Mouse (Mus musculus) kidney, postnatal 0 days (tissue): ENCODE results near the gene Kcp. TPM values are rescaled to one million over a fixed set of nuclear protein-coding genes. Genes with fewer than 3 reads are reported as not detected.

ENCODE experiments used
- ATAC-seq: fragments of 200-750 bp; cut with Nextera tagmentation; replicated peaks from 2 replicates; pipeline ENCODE4 v1.8.0; 2017; ENCODE audit warnings: low read depth, moderate number of reproducible peaks, moderate TSS enrichment, moderate library complexity; ENCODE audit not compliant: low FRiP score
- DNase-seq: peaks from one replicate; pipeline ENCODE4 v3.0.0-alpha.2; 2016; ENCODE audit warnings: low spot score
- H3K27ac ChIP-seq: fragments of 300-500 bp; sonication (generic); 2 replicates; pipeline ENCODE4 v1.5.1; 2014; ENCODE audit warnings: mild to moderate bottlenecking
- H3K27me3 ChIP-seq: fragments of 300-500 bp; sonication (generic); 2 replicates; pipeline ENCODE4 v1.6.1; 2014; ENCODE audit warnings: low read length, mixed read lengths; ENCODE audit not compliant: insufficient read depth
- H3K36me3 ChIP-seq: fragments of 300-500 bp; sonication (generic); 2 replicates; pipeline ENCODE4 v1.6.1; 2014; ENCODE audit warnings: low read length, mixed read lengths; ENCODE audit not compliant: insufficient read depth
- H3K4me1 ChIP-seq: fragments of 300-500 bp; sonication (generic); replicated peaks from 2 replicates; pipeline ENCODE4 v1.6.1; 2014; ENCODE audit warnings: antibody characterized with exemption, low read length, mixed read lengths; ENCODE audit not compliant: insufficient read depth
- H3K4me2 ChIP-seq: fragments of 300-500 bp; sonication (generic); 2 replicates; pipeline ENCODE4 v1.6.1; 2014; ENCODE audit warnings: mild to moderate bottlenecking, low read length, moderate library complexity, mixed read lengths
- H3K4me3 ChIP-seq: fragments of 300-500 bp; sonication (generic); replicated peaks from 2 replicates; pipeline ENCODE4 v1.5.1; 2014; ENCODE audit warnings: low read depth, low read length
- H3K9ac ChIP-seq: fragments of 300-500 bp; sonication (generic); 2 replicates; pipeline ENCODE4 v1.6.1; 2014; ENCODE audit warnings: low read depth, low read length
- H3K9me3 ChIP-seq: fragments of 300-500 bp; sonication (generic); replicated peaks from 2 replicates; pipeline ENCODE4 v1.6.1; 2016; ENCODE audit warnings: low read length, inconsistent platforms, mixed read lengths
- CTCF ChIP-seq: IDR thresholded peaks from 2 replicates; pipeline ENCODE4 v1.5.1; 2016; ENCODE audit warnings: antibody characterized with exemption, low read depth, mild to moderate bottlenecking, moderate library complexity
- WGBS: fragments of 180-500 bp; shearing (Covaris S2); extraction: QIAGEN DNeasy Blood & Tissue Kit; methylation state at CpG from one replicate; pipeline ENCODE4 v1.1.7; 2014; 5-methylcytosine and 5-hydroxymethylcytosine counted together
- polyA plus RNA-seq: library from polyadenylated mRNA; unstranded; fragments of >200 nt; fragmentation: Nextera tagmentation; extraction: Ambion mirVana; gene quantifications from 2 replicates; pipeline ENCODE4 v1.2.1, GENCODE M21; 2015

The Kcp gene
- polyA plus RNA-seq: 17.1 and 19.1 TPM in 2 replicates

GRCm38 (mm10) chr6:29507447-29508309 lies at the start of gene Kcp:
Gene Kcp (minus strand): TSS chr6:29507952.
- ATAC-seq (peak; percentile 72), DNase-seq (peak; percentile 74)
- no peaks in the 10 kb centered on the region for H3K9me3 ChIP-seq
- peak within 1 kb of the TSS; percentile 1; the same call in 1 of the 2 replicates for H3K27ac ChIP-seq
- no peaks in the 10 kb centered on the region for H3K36me3 ChIP-seq
- no peak for TF ChIP-seq CTCF
- peak within 1 kb of the TSS; percentile 59; the same call in 1 of the 2 replicates for H3K9ac ChIP-seq
- peak within 1 kb of the TSS; percentile 51 for H3K4me3 ChIP-seq
- 0 out of 2 replicates have a peak, but pooled peaks cover 8% of the 10 kb centered on the region for H3K4me1 ChIP-seq
- H3K27me3 ChIP-seq: no peaks in the 10 kb centered on the region
- H3K4me2 ChIP-seq: peak within 1 kb of the TSS; percentile 75
- 1% methylated on average over 47 of the region's 47 CpGs for WGBS

GRCm38 (mm10) chr6:29557112-29557511 lies 49.4 kb upstream of the Kcp start:
- TF ChIP-seq CTCF: no peak
- H3K4me2 ChIP-seq: no peak overlapping the region
- peaks cover 61% of the 10 kb centered on the region for H3K36me3 ChIP-seq
- H3K9ac ChIP-seq: no peak overlapping the region
- DNase-seq: no peak
- H3K9me3 ChIP-seq: no peaks in the 10 kb centered on the region
- no peaks in the 10 kb centered on the region for H3K27me3 ChIP-seq
- H3K4me3 ChIP-seq: no peak overlapping the region
- H3K27ac ChIP-seq: no peak overlapping the region
- no peak for ATAC-seq
- WGBS: 95% methylated on average over 2 of the region's 2 CpGs
- no peaks in the 10 kb centered on the region for H3K4me1 ChIP-seq

- WGBS: 91% methylated on average over 2 of the region's 2 CpGs
- H3K27me3 ChIP-seq: no peaks in the 10 kb centered on the region
- peaks cover 61% of the 10 kb centered on the region for H3K36me3 ChIP-seq
- no peaks in the 10 kb centered on the region for H3K4me1 ChIP-seq
- no peak overlapping the region for H3K4me3 ChIP-seq
- no peak overlapping the region for H3K4me2 ChIP-seq
- DNase-seq (no peak), ATAC-seq (no peak)
- H3K9ac ChIP-seq: no peak overlapping the region
- H3K27ac ChIP-seq: no peak overlapping the region
- no peak for TF ChIP-seq CTCF
- H3K9me3 ChIP-seq: no peaks in the 10 kb centered on the region
Measured at GRCm38 (mm10) chr6:29552526-29552925, 44.8 kb upstream of the Kcp start.

- Histone ChIP-seq H3K4me3 (no peak overlapping the region), H3K36me3 (peaks cover 54% of the 10 kb centered on the region), H3K9ac (no peak overlapping the region), H3K27ac (no peak overlapping the region), H3K27me3 (no peaks in the 10 kb centered on the region), H3K9me3 (no peaks in the 10 kb centered on the region), H3K4me2 (no peak overlapping the region), H3K4me1 (no peaks in the 10 kb centered on the region)
- no peak for TF ChIP-seq CTCF
- 98% methylated on average over 1 of the region's 1 CpGs for WGBS
- DNase-seq (no peak), ATAC-seq (no peak)
Measured at GRCm38 (mm10) chr6:29548086-29548485, 40.3 kb upstream of the Kcp start.

GRCm38 (mm10) chr6:29547582-29547981 lies 39.8 kb upstream of the Kcp start:
- Histone ChIP-seq H3K27ac (no peak overlapping the region), H3K4me1 (no peaks in the 10 kb centered on the region), H3K9me3 (no peaks in the 10 kb centered on the region), H3K27me3 (no peaks in the 10 kb centered on the region), H3K36me3 (peaks cover 59% of the 10 kb centered on the region), H3K4me2 (no peak overlapping the region), H3K4me3 (no peak overlapping the region), H3K9ac (no peak overlapping the region)
- no peak for TF ChIP-seq CTCF
- no peak for ATAC-seq
- DNase-seq: no peak

- H3K9ac ChIP-seq: no peak overlapping the region
- H3K27me3 ChIP-seq: no peaks in the 10 kb centered on the region
- 97% methylated on average over 2 of the region's 2 CpGs for WGBS
- H3K4me1 ChIP-seq: no peaks in the 10 kb centered on the region
- no peak overlapping the region for H3K4me2 ChIP-seq
- no peaks in the 10 kb centered on the region for H3K9me3 ChIP-seq
- ATAC-seq (no peak), DNase-seq (no peak)
- no peak for TF ChIP-seq CTCF
- H3K4me3 ChIP-seq: no peak overlapping the region
- H3K36me3 ChIP-seq: peaks cover 59% of the 10 kb centered on the region
- H3K27ac ChIP-seq: no peak overlapping the region
Measured at GRCm38 (mm10) chr6:29545611-29546010, 37.9 kb upstream of the Kcp start.
